Mouse (Mus musculus) ES-Bruce4 (cell line): Measurements from ENCODE around the gene Ppp2r5d.

Source experiments
- CTCF ChIP-seq: IDR thresholded peaks from one replicate; pipeline ENCODE4 v1.8.1; 2011; ENCODE audit warnings: low read depth, low read length
- EP300 ChIP-seq: IDR thresholded peaks from 2 replicates; pipeline ENCODE4 v1.6.1; 2011; ENCODE audit warnings: low read depth, low read length; ENCODE audit not compliant: insufficient read depth
- POLR2A ChIP-seq: IDR thresholded peaks from one replicate; pipeline ENCODE4 v1.8.1; 2011; ENCODE audit warnings: low read length; ENCODE audit not compliant: insufficient read depth

GRCm38 (mm10) chr17:46736160-46736559 lies 31.2 kb upstream of the Ppp2r5d start:
- TF ChIP-seq CTCF: peak; percentile 90
- no peak for TF ChIP-seq EP300
- no peak for TF ChIP-seq POLR2A
